Mouse (Mus musculus) heart, adult 11 months (tissue): ENCODE measurements around the gene Lpp.

Experiments used
- DNase-seq: peaks from one replicate; pipeline ENCODE4 v3.0.0; 2022

Lpp gene

GRCm38 (mm10) chr16:24392651-24393555 is at the start of gene Lpp:
Lpp (plus strand) TSS chr16:24393507.
- DNase-seq = peak; percentile 99

DNA sequence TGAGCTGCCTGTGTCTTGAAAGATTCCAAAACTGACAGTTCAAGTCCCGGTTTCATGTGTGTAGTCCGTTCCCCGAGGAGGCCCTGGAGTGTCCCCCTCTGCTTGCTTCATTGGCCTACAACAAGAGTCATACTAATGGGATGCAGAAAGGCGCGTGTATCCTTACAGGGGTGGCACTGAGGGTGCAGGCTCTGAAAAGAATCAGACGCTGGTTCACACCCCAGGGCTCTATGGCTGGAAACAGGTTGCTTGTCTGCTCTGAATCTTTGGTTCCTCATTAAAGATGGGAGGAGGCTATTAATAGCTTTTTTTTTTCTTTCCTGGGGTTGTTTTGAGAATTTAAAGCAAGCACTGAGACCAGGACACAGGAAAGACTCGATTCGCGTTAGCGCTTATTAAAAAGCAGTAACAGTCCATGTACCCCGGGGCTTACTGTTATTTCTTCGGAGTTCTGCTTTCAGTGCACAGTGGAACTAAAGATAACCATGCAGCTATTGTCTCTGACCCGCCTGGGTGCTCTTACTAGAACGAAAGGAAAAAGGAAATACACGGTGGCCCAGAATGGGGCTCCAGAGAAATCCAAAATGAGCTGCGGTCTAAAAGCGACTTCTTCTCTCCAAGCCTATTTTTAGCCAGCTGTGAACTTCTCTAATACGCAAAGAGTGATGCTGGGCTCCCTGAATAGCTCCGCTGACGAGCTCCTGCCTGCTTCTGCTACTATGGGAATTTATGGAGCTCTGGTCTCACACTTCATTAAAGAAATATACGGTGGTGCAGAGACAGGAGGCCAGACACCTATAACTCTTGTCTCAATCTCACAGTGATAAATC is 45.5 kb upstream of the Lpp start:
- peak; percentile 97 for DNase-seq

DNA sequence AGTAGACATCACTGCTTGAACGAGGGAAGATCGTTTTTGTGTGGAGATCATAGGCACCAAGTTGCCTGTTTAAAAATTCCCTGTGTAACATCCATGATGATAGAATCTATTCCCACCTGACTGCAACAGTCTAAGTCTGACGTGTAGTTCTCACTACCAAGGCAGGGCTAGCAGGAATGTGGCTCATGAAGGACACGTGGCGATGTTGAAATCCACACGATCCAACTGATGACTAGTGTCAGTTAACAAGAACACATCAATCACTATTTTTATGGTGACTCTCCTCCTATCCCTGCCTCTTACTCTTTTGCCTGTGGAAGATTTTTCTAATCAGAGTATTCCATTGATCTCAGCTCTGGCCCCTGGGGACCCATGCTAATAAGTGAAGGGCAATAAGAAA is 43.0 kb upstream of the Lpp start:
- no peak for DNase-seq

- no peak for DNase-seq
These were observed 42.6 kb upstream of the Lpp start for GRCm38 (mm10) chr16:24350751-24351150.

- DNase-seq = no peak
These were observed 41.5 kb upstream of the Lpp start for GRCm38 (mm10) chr16:24351811-24352210.

DNA sequence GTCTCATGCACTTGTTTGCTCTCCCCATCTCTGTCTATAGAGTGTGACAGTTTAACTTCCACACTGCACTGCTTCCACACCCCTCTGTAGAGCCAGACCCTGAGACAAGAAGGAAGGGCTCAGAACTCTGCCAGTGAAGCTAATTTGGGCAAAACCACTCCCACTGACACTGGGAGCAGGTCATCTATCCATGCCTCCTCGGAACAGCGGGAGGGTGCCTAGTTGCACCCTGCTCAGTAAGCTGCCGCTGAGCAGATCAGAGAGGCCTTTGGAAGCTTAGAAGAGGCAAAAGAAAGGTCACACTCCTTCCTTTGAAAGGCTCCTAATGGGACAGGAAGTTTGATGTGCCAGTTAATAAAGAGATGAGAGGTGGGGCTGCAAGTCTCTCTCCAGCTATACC is 39.5 kb upstream of the Lpp start:
- no peak for DNase-seq

- DNase-seq = peak; percentile 68
These were observed 31.6 kb upstream of the Lpp start for GRCm38 (mm10) chr16:24361667-24362066.

DNA sequence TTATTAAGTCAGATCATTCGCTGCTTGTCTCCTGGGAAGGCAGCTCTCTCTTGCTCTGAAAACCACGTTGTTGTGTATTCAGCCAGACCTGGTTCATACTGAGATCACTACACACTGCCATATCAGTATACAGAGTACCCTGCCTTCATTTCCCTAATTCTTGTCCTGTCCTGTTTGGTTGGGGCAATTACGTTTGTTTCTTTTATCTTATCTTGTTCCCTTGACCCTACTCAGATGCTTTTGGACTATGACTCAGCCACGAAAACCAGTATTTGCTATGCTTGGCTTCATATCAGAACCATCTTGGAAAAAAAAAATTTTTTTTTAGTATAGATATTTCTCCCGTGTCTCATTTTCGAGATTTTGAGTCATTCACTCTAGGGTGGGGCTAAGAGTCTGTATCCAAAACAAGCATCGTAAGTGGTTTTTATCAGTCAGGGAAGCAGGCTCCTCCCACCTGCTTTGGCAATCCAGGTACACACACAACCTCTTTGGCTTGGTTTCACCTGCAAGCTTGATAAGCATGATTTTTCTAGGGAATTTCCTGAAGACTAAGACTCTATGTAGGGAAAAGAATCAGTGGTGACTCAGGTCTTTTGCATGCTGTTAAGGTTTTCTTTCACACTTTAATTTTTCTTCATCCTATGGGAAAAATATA is 29.1 kb upstream of the Lpp start:
- DNase-seq = no peak

GRCm38 (mm10) chr16:24365900-24366299 is 27.4 kb upstream of the Lpp start:
- no peak for DNase-seq

GRCm38 (mm10) chr16:24367071-24367470 is 26.2 kb upstream of the Lpp start:
- peak; percentile 94 for DNase-seq

DNA sequence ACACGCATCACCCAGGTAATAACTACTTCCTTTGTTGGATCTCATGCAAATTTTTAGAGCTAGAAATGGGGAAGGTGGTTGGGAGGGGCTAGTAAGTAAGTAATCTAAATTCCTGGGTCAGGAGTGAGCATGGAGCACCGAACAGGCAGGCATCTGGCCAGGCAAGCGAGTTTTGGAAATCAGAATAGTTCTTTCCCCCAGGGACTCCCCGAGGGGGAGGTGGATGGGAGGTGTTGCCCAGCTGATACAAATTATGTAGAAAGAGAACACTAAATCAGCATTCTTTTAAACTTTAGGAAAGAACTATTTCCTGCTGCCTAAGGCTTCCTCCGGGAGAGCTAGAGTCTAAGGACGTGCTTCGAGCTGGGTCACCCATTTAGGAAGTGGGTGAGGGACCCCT is 25.8 kb upstream of the Lpp start:
- DNase-seq = peak; percentile 87

DNA sequence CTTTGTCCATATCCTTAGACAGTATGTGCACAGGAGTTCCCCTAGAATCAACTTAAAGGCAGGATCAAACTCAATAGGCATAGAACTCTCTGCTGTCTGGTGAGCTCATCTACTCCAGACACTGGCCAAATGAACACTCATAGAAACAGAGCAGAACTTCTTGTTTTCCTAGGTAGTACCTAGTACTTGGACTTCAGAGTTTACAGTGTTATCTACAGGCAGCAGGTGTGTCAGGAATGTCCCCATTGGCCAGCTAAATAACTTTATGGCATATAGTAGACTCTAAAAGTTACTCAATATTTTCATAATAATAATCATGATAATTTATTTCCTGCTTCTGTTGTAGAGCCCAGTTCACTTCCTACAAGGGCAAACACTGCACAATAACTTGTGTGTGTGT is 16.8 kb upstream of the Lpp start:
- DNase-seq = no peak

DNA sequence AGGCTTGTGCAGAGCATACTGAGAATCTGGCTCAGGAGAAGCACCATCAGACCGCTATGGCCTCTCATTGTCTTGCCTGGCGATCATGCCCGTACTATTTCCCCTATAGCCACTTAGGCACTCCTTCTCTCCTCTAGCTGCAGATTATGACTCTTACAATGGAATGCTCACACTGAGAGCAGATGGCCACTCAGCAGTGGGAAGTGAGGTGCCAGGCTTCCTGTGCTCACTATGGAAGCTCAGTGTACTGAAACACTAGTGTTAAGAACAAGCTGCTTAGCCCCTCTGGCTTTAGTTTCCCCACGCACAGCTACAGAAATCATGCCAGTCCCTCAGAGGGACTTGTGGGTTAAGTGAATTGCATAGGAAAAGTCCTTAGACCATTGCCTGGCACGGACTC is 2.7 kb upstream of the Lpp start:
- no peak for DNase-seq

- DNase-seq = no peak
These were observed 2.2 kb upstream of the Lpp start for GRCm38 (mm10) chr16:24391111-24391510.

DNA sequence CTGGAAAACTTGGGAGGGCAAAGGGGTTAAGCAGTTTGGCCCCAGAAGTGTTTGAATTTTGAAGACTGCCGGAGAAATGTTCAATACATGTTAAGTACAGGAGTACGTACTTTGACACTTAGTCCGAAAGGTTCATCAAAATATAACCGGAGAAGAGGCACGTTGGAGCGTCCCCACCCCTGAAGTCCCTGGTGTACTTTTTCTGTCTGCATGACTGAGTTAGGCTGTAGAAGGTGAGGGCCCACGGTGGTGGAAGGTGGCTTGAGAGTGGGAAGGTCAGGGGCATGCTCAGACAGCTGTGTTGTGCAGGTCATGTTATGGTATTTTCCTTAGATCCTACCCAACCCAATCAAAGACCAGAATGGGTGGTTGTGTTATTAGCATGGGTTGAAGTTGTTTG is 1.4 kb upstream of the Lpp start:
- no peak for DNase-seq

GRCm38 (mm10) chr16:24393556-24394210 is 376 bp downstream of the Lpp start:
- peak; percentile 98 for DNase-seq

DNA sequence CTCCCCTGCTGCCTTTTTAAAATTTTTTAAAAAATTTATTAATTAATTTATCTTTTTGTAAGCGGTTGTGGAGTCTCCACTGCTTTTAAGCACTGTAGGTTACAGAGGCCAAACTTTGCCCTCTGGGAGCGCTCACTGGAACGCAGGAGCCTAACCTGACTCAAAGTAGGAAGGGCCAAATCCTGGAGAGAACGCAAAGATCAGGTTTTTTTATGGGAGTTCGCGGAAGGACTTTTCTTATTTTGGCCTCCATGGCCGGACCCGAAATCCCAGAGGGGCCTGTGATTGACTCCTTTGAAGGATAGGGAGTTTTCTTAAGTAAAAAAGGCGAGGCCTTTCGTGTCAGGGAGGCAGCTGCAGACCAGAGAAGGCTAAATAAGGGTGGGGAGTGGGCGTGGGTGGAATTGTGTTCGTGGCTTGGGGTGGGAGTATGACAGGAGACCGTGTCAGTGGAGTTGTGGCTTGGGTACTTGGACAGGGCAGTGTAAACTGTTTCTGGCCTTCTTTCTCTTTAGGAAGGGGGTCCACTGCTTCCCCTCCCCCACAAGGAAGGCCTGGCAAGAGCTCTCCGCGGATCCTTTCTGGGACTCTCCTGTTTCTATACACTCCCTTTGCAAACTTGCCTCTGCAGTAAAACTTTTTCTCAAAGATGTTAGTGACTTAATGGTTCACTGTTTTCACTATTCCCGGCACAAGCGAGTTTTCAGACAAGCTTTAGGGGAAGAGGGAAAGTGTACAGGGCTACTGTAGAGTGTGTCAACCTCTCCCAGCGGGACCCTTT is 1.1 kb downstream of the Lpp start:
- DNase-seq = peak; percentile 95

DNA sequence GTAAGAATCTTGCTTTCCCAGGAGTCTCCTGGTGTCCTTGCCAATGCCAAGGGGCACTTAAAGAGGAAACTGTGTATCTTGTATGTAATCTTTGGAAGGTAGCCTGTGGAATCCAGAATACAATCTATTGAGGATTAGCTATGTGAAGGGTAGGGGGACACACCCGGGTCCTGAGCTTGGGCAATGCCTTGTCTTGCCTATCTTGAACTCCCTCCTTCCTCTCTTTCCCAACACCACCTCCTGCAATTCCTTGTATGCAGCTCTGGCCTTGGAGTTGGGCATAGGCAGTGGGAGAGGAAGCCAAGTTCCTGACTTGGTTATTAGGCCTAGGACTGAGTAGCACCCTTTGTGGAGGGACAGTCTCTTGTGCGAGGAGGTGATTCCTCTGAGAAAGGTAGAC is 1.8 kb downstream of the Lpp start:
- no peak for DNase-seq

- no peak for DNase-seq
These were observed 3.2 kb downstream of the Lpp start for GRCm38 (mm10) chr16:24396504-24396903.

- DNase-seq = peak; percentile 71
These were observed 5.2 kb downstream of the Lpp start for GRCm38 (mm10) chr16:24398476-24398875.

DNA sequence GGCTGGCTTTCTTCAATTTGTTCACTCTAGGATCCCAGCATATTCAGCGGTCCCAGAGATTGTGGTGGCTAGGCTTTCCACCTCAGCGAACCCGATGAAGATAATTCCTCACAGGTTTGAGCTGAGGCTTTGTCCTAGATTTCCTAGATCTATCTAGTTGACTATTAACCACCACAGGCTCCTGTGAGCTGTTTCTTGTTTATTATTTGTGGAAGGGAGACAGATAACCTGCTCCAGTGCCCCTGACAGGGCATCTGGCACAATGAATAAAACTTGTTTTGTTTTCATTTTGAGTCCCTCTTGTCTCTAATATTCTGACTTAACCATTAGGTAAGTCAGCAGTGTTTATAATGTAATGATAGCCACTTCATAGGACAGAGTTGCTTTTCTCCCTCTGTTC is 5.6 kb downstream of the Lpp start:
- no peak for DNase-seq

- DNase-seq = peak; percentile 90
These were observed 6.2 kb downstream of the Lpp start for GRCm38 (mm10) chr16:24399524-24399923.
